Mouse (Mus musculus) kidney, embryonic 14.5 days (tissue): ENCODE results near the gene Pck2. TPM values are rescaled to one million over a fixed set of nuclear protein-coding genes. Genes with fewer than 3 reads are reported as not detected.

Experiments used
- ATAC-seq: fragments of 200-750 bp; cut with Nextera tagmentation; 2 replicates; pipeline ENCODE4 v1.8.0; 2017; ENCODE audit warnings: moderate number of reproducible peaks, mild to moderate bottlenecking, moderate TSS enrichment, moderate library complexity; ENCODE audit not compliant: low FRiP score, low TSS enrichment
- H3K27ac ChIP-seq: fragments of 300-500 bp; sonication (generic); 2 replicates; pipeline ENCODE4 v1.5.1; 2014; ENCODE audit warnings: low read depth, mild to moderate bottlenecking, low read length, moderate library complexity, mixed read lengths
- H3K27me3 ChIP-seq: fragments of 300-500 bp; sonication (generic); 2 replicates; pipeline ENCODE4 v1.6.1; 2014; ENCODE audit warnings: mild to moderate bottlenecking, low read length; ENCODE audit not compliant: control insufficient read depth, insufficient read depth
- H3K36me3 ChIP-seq: fragments of 300-500 bp; sonication (generic); 2 replicates; pipeline ENCODE4 v1.6.1; 2014; ENCODE audit warnings: low read length, mixed read lengths; ENCODE audit not compliant: control insufficient read depth, insufficient read depth
- H3K4me1 ChIP-seq: fragments of 300-500 bp; sonication (generic); 2 replicates; pipeline ENCODE4 v1.6.1; 2014; ENCODE audit warnings: low read length, mixed read lengths; ENCODE audit not compliant: control insufficient read depth, insufficient read depth
- H3K4me2 ChIP-seq: fragments of 300-500 bp; sonication (generic); replicated peaks from 2 replicates; pipeline ENCODE4 v1.6.1; 2014; ENCODE audit warnings: low read depth, mild to moderate bottlenecking, low read length
- H3K4me3 ChIP-seq: fragments of 300-500 bp; sonication (generic); 2 replicates; pipeline ENCODE4 v1.5.1; 2014; ENCODE audit warnings: mild to moderate bottlenecking, low read length
- H3K9ac ChIP-seq: fragments of 300-500 bp; sonication (generic); 2 replicates; pipeline ENCODE4 v1.6.1; 2014; ENCODE audit warnings: low read depth, mild to moderate bottlenecking, low read length, moderate library complexity
- H3K9me3 ChIP-seq: fragments of 300-500 bp; sonication (generic); 2 replicates; pipeline ENCODE4 v1.6.1; 2016; ENCODE audit warnings: low read length; ENCODE audit not compliant: control insufficient read depth
- WGBS: fragments of 180-500 bp; shearing (Covaris S2); extraction: QIAGEN DNeasy Blood & Tissue Kit; methylation state at CpG from one replicate; pipeline ENCODE4 v1.1.7; 2014; 5-methylcytosine and 5-hydroxymethylcytosine counted together
- polyA plus RNA-seq: library from polyadenylated mRNA; unstranded; fragments of >200 nt; fragmentation: Nextera tagmentation; extraction: Ambion mirVana; gene quantifications from 2 replicates; pipeline ENCODE4 v1.2.1, GENCODE M21; 2014

Pck2 gene
- polyA plus RNA-seq, 1 experiment from 2014 or later = 37.1 TPM

DNA sequence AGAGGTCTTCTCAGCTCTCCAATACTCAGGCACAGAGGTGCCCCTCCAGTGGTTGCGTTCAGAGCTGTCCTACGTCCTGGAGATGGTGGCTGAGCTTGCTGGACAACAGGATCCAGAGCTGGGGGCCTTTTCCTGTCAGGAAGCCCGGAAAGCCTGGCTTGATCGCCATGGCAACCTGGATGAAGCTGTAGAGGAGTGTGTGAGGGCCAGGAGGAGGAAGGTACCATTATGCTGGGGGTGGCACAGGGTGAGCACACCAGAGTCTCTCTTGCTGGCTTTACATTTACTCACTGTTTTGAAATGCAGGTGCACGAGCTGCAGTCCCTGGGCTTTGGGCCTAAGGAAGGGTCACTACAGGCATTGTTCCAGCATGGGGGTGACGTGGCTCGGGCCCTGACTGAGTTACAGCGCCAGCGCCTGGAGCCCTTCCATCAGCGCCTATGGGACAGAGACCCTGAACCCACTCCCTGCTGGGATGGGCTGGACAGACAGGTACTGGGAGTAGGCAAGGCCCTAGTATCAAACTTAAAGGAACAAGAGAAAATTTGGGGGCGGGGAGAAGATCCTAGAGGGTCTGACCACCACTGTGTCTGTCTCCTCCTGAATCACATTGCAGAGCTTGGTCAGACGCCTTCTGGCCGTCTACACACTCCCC is 56.1 kb downstream of the Pck2 start:
- Histone ChIP-seq H3K9me3 (no peaks in the 10 kb centered on the region), H3K27me3 (no peaks in the 10 kb centered on the region), H3K9ac (no peak overlapping the region), H3K36me3 (peaks cover 65% of the 10 kb centered on the region), H3K4me3 (no peak overlapping the region), H3K4me2 (no peak overlapping the region), H3K4me1 (peaks cover 10% of the 10 kb centered on the region), H3K27ac (no peak overlapping the region)
- ATAC-seq = no peak
- 80% methylated on average over 13 of the region's 13 CpGs for WGBS

DNA sequence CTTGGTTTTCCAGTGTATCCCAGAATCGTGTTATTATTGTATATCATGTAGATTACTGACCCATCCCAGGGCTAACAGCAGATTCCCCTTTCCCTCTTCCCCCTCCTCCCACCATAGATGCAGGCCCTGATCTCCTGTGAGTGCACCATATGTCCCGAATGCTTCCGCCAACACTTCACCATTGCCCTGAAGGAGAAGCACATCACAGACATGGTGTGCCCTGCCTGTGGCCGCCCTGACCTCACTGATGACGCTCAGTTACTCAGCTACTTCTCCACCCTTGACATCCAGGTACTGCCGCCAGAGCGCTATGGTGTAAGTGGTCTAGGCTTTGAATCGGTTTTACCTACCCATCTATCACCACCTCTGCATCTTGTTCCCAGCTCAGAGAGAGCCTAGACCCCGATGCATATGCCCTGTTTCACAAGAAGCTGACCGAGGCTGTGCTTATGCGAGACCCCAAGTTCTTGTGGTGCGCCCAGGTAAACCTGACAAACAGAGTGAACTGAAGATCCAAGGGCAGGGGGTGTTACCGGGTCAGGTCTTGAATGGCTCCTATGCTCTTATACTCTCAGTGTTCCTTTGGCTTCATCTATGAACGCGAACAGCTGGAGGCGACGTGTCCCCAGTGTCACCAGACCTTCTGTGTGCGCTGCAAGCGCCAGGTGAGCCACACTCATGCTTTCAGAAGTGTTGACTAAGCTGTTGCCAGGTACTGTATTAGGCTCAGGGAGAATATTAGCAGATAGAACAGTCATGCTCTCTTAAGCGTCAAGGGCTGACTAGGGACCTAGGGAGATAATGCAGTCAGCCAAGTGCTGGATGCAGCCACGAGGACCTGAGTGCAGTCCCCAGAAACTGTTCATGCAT is 58.7 kb downstream of the Pck2 start:
- Histone ChIP-seq H3K4me2 (no peak overlapping the region), H3K4me3 (no peak overlapping the region), H3K9ac (no peak overlapping the region), H3K27me3 (no peaks in the 10 kb centered on the region), H3K4me1 (no peaks in the 10 kb centered on the region), H3K9me3 (no peaks in the 10 kb centered on the region), H3K36me3 (peaks cover 79% of the 10 kb centered on the region), H3K27ac (no peak overlapping the region)
- 88% methylated on average over 21 of the region's 21 CpGs for WGBS
- ATAC-seq = no peak

Other genes with a start within 250 kb of the Pck2 start
- gene Dhrs4, start 61.5 kb upstream of the Pck2 start, polyA plus RNA-seq = 60.2 and 96.4 TPM in 2 replicates
- 3.0 and 3.8 TPM in 2 replicates for gene Carmil3, start 49.6 kb upstream of the Pck2 start, polyA plus RNA-seq
- 0.18 TPM in 1 of 2 replicates, not detected in the other for gene Cpne6, start 29.8 kb upstream of the Pck2 start, polyA plus RNA-seq
- not detected in 2 replicates for gene Nrl, start 15.3 kb upstream of the Pck2 start, polyA plus RNA-seq
- gene Dcaf11, start 19.7 kb downstream of the Pck2 start, polyA plus RNA-seq = 62.9 and 90.2 TPM in 2 replicates
- gene A730061H03Rik, start 20.1 kb downstream of the Pck2 start, polyA plus RNA-seq = 0.66 and 1.5 TPM in 2 replicates
- gene Fitm1, start 35.4 kb downstream of the Pck2 start, polyA plus RNA-seq = 0.96 and 1.0 TPM in 2 replicates
- gene Psme1, start 37.9 kb downstream of the Pck2 start, polyA plus RNA-seq = 131 and 142 TPM in 2 replicates
- gene Emc9, start 45.0 kb downstream of the Pck2 start, polyA plus RNA-seq = 5.6 and 7.5 TPM in 2 replicates
- 224 and 286 TPM in 2 replicates for gene Psme2, start 50.8 kb downstream of the Pck2 start, polyA plus RNA-seq
- gene Rnf31, start 51.4 kb downstream of the Pck2 start, polyA plus RNA-seq = 12.4 and 17.7 TPM in 2 replicates
- gene Irf9, start 63.3 kb downstream of the Pck2 start, polyA plus RNA-seq = 9.7 and 11.6 TPM in 2 replicates
- 17.5 and 25.1 TPM in 2 replicates for gene Rec8, start 77.8 kb downstream of the Pck2 start, polyA plus RNA-seq
- 101 and 119 TPM in 2 replicates for gene Ipo4, start 95.7 kb downstream of the Pck2 start, polyA plus RNA-seq
- gene Gm49378, start 97.6 kb downstream of the Pck2 start, polyA plus RNA-seq = 3.4 TPM in 2 replicates
- 76.3 and 117 TPM in 2 replicates for gene Tm9sf1, start 103.5 kb downstream of the Pck2 start, polyA plus RNA-seq
- gene Tssk4, start 109.9 kb downstream of the Pck2 start, polyA plus RNA-seq = 0.72 and 0.77 TPM in 2 replicates
- 52.0 and 52.7 TPM in 2 replicates for gene Mdp1, start 120.2 kb downstream of the Pck2 start, polyA plus RNA-seq
- 58.4 and 62.9 TPM in 2 replicates for gene Gmpr2, start 131.7 kb downstream of the Pck2 start, polyA plus RNA-seq
- gene Nedd8, start 131.9 kb downstream of the Pck2 start, polyA plus RNA-seq = 586 and 744 TPM in 2 replicates
- 40.3 and 50.1 TPM in 2 replicates for gene Tinf2, start 141.6 kb downstream of the Pck2 start, polyA plus RNA-seq
- gene Tgm1, start 173.7 kb downstream of the Pck2 start, polyA plus RNA-seq = 0.67 and 1.2 TPM in 2 replicates
- 27.8 and 29.3 TPM in 2 replicates for gene Rabggta, start 182.0 kb downstream of the Pck2 start, polyA plus RNA-seq
- gene Dhrs1, start 205.4 kb downstream of the Pck2 start, polyA plus RNA-seq = 75.2 and 82.3 TPM in 2 replicates
- gene Nop9, start 205.4 kb downstream of the Pck2 start, polyA plus RNA-seq = 43.3 and 44.0 TPM in 2 replicates
- 2.9 and 3.6 TPM in 2 replicates for gene Cideb, start 218.2 kb downstream of the Pck2 start, polyA plus RNA-seq
- gene Ltb4r2, start 221.2 kb downstream of the Pck2 start, polyA plus RNA-seq = 0.08 and 0.39 TPM in 2 replicates
- gene Ltb4r1, start 225.7 kb downstream of the Pck2 start, polyA plus RNA-seq = 0.23 TPM in 1 of 2 replicates, not detected in the other
- gene Adcy4, start 243.8 kb downstream of the Pck2 start, polyA plus RNA-seq = 7.8 and 10.4 TPM in 2 replicates
- gene Ripk3, start 248.6 kb downstream of the Pck2 start, polyA plus RNA-seq = 38.1 and 43.3 TPM in 2 replicates